Mouse (Mus musculus): ENCODE data around the gene Wdr31. TPM values are rescaled to one million over a fixed set of nuclear protein-coding genes. Genes with fewer than 3 reads are reported as not detected.

The Wdr31 gene
- polyA plus RNA-seq, 1 experiment: 8.0 TPM

DNA sequence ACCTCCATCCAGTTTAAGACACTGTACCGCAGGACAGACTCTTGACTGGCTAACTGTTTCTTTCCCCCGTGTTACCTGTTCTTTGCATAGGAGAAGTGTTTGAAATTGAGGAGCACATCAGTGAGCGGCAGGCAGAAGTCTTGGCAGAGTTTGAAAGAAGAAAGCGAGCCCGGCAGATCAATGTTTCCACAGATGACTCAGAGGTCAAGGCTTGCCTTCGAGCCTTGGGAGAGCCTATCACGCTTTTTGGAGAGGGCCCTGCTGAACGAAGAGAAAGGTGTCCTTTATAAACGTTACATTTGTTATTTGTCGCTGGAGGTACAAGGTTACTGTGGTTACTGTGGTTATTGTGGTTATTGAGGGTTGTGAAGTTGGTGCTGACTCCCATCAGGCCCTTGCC lies 59.1 kb downstream of the Wdr31 start:
- DNase-seq (ENCODE audit: low read depth): no peak
- TF ChIP-seq CTCF (IDR thresholded peaks at IDR 0.05; ENCODE audit: borderline replicate concordance, extremely low read depth, insufficient read depth, insufficient read length) (no peak), POLR2A (IDR thresholded peaks at IDR 0.05; ENCODE audit: borderline replicate concordance, extremely low read depth, insufficient read depth, insufficient read length, poor library complexity, severe bottlenecking) (no peak)

DNA sequence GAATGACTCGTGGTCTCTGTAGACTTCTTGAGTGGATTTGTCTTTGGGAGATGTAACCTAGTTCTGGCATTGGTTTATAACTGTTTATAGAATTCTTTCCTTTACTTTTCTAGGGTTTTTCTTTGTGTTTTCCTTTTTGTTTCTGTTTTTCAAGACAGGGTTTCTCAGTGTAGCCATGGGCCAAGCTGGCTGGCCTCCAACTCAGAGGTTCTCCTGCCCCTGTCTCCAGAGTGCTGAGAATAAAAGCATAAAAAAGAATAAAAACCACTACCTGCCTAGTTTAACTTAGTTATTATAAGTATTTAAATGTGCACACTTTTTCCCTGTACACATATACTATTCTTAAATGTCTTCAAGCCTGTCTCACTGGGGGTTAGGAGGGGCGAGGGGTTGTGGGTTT lies 60.4 kb downstream of the Wdr31 start:
- TF ChIP-seq POLR2A (IDR thresholded peaks at IDR 0.05; ENCODE audit: borderline replicate concordance, extremely low read depth, insufficient read depth, insufficient read length, poor library complexity, severe bottlenecking) (no peak), CTCF (IDR thresholded peaks at IDR 0.05; ENCODE audit: borderline replicate concordance, extremely low read depth, insufficient read depth, insufficient read length) (no peak)
- DNase-seq (ENCODE audit: low read depth): no peak

DNA sequence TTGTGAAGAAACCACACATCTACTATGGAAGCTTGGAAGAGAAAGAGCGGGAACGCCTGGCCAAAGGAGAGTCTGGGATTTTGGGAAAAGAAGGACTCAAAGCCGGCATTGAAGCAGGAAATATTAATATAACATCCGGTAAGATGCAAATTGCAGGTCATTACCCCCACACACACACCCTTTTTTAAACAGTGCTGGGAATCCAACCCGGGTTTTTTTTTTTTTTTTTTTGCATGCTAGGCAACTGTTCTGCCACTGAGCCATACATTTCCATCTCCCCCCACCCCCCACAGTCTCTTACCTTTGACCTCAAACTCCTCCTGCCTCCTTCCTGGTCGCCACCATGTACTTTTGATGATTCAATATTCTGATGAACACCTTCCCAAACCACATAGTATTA lies 61.1 kb downstream of the Wdr31 start:
- no peak for TF ChIP-seq CTCF (IDR thresholded peaks at IDR 0.05; ENCODE audit: borderline replicate concordance, extremely low read depth, insufficient read depth, insufficient read length)
- no peak for TF ChIP-seq POLR2A (IDR thresholded peaks at IDR 0.05; ENCODE audit: borderline replicate concordance, extremely low read depth, insufficient read depth, insufficient read length, poor library complexity, severe bottlenecking)
- no peak for DNase-seq (ENCODE audit: low read depth)

DNA sequence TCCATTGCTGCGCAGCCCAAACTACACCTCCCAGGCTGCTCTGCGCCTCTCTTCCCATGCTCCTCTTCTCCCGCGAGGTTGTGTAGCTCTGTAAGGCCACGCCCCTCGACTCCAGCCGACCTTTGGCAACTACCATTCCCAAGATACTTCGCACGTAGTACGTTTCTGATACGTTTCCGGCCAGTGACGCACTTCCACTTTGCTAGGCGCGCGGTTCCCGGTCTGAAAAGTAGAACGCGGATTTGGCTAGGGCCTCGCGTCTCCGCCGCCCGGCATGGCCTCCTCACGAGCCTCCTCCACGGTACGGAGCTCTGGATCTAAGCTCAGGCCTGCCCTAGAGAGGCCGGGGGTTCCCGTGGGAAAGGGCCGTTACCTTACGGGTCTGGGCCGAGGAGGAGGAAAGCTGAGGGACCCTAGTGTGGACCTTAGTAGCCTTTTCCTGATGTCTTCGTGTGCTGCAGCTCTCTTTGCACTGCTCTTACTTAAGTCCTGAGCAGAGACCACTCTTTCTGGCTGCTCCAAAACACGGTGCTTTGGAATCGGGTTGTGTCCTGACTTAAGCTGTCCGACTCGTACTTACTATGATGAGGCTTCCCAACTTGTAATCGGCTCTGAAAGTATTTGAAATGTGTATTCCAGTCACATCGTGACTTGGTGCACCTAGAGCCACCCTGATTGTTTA lies 62.0 kb downstream of the Wdr31 start, which contains the start of the genes Cdc26 and Prpf4:
TSS of gene Cdc26 (minus strand) at position 42 of the 682 bp plus-strand sequence.
TSS of gene Prpf4 (plus strand) at position 197 of the 682 bp plus-strand sequence.
- no peak for TF ChIP-seq CTCF (IDR thresholded peaks at IDR 0.05; ENCODE audit: borderline replicate concordance, extremely low read depth, insufficient read depth, insufficient read length)
- peak; percentile 18; the same call in 1 of the 2 replicates for TF ChIP-seq POLR2A (IDR thresholded peaks at IDR 0.05; ENCODE audit: borderline replicate concordance, extremely low read depth, insufficient read depth, insufficient read length, poor library complexity, severe bottlenecking)
- DNase-seq (ENCODE audit: low read depth): peak; percentile 100

DNA sequence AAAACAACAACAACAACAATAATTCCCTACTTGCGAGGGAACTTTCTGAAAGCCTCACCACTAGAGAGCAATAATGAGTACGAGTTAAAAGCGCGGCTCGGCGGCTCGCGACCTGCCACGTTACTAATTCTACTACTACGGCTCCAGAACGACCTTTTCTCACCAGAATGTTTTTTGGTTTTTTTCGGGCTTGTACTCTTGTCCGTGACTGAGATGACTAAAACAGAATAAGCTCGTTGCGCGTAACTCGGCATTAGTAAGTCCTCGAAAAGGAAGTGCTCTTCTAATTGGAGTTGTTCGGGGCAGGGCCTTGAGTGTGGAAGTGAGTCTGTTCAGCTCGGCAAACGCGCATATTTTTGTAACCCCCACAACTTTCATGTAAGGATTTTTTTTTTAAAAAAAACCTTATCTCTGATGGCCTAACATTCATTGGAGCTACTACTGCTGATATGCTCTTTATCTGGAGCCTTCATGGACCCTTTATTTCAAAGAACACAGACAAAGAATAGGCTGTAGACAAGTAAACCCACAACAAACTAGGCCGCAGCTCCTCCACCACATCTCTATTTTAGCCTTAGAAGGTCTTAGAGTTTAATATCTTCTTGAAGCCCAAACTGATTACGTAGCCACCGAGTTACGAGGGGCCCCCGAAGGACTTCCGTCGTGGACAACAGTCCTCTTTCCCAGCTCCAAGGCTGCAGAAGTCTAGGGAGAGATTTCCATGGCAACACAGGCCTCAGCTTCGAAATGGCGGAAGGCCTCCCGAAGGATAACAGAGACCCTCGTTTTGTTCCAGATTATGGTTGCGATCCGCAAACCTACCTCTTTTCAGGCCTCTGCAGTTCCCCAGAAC lies 62.7 kb downstream of the Wdr31 start:
- TF ChIP-seq POLR2A (IDR thresholded peaks at IDR 0.05; ENCODE audit: borderline replicate concordance, extremely low read depth, insufficient read depth, insufficient read length, poor library complexity, severe bottlenecking) (peak; percentile 15; the same call in 1 of the 2 replicates), CTCF (IDR thresholded peaks at IDR 0.05; ENCODE audit: borderline replicate concordance, extremely low read depth, insufficient read depth, insufficient read length) (peak; percentile 60; the same call in 1 of the 2 replicates)
- peak; percentile 87 for DNase-seq (ENCODE audit: low read depth)

DNA sequence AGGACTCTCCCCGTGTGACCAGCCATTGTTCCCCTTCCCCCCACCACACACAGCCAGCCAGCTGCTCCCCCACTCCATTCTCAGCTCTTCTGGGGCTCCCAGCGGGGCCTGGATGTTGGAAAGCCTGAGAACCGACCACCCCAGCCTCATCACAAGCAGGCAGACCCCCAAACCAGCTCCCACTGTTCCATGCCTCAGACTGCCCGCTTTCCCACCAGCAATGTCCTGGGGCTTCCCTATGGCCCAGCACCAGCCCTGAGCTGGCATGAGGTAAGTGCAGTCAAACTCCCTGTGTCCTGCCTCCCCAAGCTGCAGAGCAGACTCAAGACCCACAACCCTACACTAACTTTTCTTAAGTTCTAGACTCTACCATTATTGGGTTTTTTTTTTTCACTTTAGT lies 64.6 kb downstream of the Wdr31 start:
- no peak for DNase-seq (ENCODE audit: low read depth)
- TF ChIP-seq POLR2A (IDR thresholded peaks at IDR 0.05; ENCODE audit: borderline replicate concordance, extremely low read depth, insufficient read depth, insufficient read length, poor library complexity, severe bottlenecking): no peak
- TF ChIP-seq CTCF (IDR thresholded peaks at IDR 0.05; ENCODE audit: borderline replicate concordance, extremely low read depth, insufficient read depth, insufficient read length): no peak

DNA sequence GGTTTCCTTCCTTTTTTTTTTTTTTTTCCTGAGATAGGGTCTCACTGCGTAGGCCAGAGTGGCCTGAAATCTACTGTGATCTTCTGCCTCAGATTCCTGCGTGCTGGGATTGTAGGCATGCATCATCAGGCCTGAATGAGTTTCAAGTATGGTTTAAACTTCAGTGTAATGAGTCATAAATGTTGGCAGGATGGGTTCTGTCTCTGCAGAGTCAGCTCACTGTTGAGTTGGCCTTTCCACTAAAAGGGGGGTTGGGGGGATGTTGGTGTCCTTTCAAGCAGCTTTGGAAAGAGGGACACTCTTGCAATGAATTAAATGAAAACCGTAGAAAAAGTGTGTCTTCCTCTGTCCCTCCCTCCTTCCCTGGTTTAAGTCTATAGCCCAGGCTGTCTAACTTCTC lies 71.7 kb downstream of the Wdr31 start:
- DNase-seq (ENCODE audit: low read depth): no peak
- TF ChIP-seq CTCF (IDR thresholded peaks at IDR 0.05; ENCODE audit: borderline replicate concordance, extremely low read depth, insufficient read depth, insufficient read length) (no peak), POLR2A (IDR thresholded peaks at IDR 0.05; ENCODE audit: borderline replicate concordance, extremely low read depth, insufficient read depth, insufficient read length, poor library complexity, severe bottlenecking) (no peak)

Other genes with a start within 250 kb of the Wdr31 start
- 13.8 and 21.7 TPM in 2 replicates for gene Zfp37, start 239.8 kb downstream of the Wdr31 start, polyA plus RNA-seq (2012; rRNA removed)
- gene Slc31a2, start 208.3 kb downstream of the Wdr31 start, polyA plus RNA-seq (2012; rRNA removed): 12.0 and 12.4 TPM in 2 replicates
- 22.3 and 22.4 TPM in 2 replicates for gene Fkbp15, start 110.3 kb downstream of the Wdr31 start, polyA plus RNA-seq (2012; rRNA removed)
- gene Slc31a1, start 110.2 kb downstream of the Wdr31 start, polyA plus RNA-seq (2012; rRNA removed): 30.0 and 32.3 TPM in 2 replicates
- 84.0 and 92.6 TPM in 2 replicates for gene Cdc26, start 62.3 kb downstream of the Wdr31 start, polyA plus RNA-seq (2012; rRNA removed)
- 23.4 and 26.7 TPM in 2 replicates for gene Prpf4, start 62.1 kb downstream of the Wdr31 start, polyA plus RNA-seq (2012; rRNA removed)
- 0.96 and 1.2 TPM in 2 replicates for gene Rnf183, start 35.6 kb downstream of the Wdr31 start, polyA plus RNA-seq (2012; rRNA removed)
- gene Bspry, start 9.2 kb upstream of the Wdr31 start, polyA plus RNA-seq (2012; rRNA removed): 0.72 TPM in 2 replicates
- 6.9 and 8.8 TPM in 2 replicates for gene Hdhd3, start 32.6 kb upstream of the Wdr31 start, polyA plus RNA-seq (2012; rRNA removed)
- gene Alad, start 49.0 kb upstream of the Wdr31 start, polyA plus RNA-seq (2012; rRNA removed): 47.2 and 50.2 TPM in 2 replicates
- gene Pole3, start 54.2 kb upstream of the Wdr31 start, polyA plus RNA-seq (2012; rRNA removed): 46.1 and 47.9 TPM in 2 replicates
- 0.77 and 1.0 TPM in 2 replicates for gene 4933430I17Rik, start 54.5 kb upstream of the Wdr31 start, polyA plus RNA-seq (2012; rRNA removed)
- gene Rgs3, start 89.0 kb upstream of the Wdr31 start, polyA plus RNA-seq (2012; rRNA removed): 68.8 and 92.5 TPM in 2 replicates

Measured in brain, embryonic 14.5 days (tissue).